Mouse (Mus musculus) MEL (cell line): ENCODE data around the gene Tnfrsf8. TPM values are rescaled to one million over a fixed set of nuclear protein-coding genes. Genes with fewer than 3 reads are reported as not detected.

Experiments
- DNase-seq: peaks from one replicate; pipeline ENCODE4 v3.0.0; 2011; ENCODE audit warnings: low read depth, low spot score
- H3K27ac ChIP-seq: 2 replicates; pipeline ENCODE4 v1.5.1; 2012; ENCODE audit warnings: low read depth, mild to moderate bottlenecking, control low read depth, low read length, moderate library complexity; ENCODE audit not compliant: control insufficient read depth
- H3K27me3 ChIP-seq, 2 experiments: fragments of 150-350 bp in 1 of 2; sonication (generic) in 1 of 2; 2 replicates each; pipeline ENCODE4 v1.6.1; 2012; ENCODE audit warnings: low read length in 2 of 2, mild to moderate bottlenecking in 2 of 2, improper control_type of control experiment in 1 of 2, moderate library complexity in 1 of 2; ENCODE audit not compliant: insufficient read depth in 2 of 2, control insufficient read depth in 1 of 2
- H3K36me3 ChIP-seq, 2 experiments: 2 replicates each; pipeline ENCODE4 v1.6.1; 2012 to 2014; ENCODE audit warnings: low read length in 2 of 2, improper control_type of control experiment in 1 of 2, inconsistent platforms in 1 of 2, mild to moderate bottlenecking in 1 of 2; ENCODE audit not compliant: insufficient read depth in 2 of 2, control insufficient read depth in 1 of 2
- H3K4me1 ChIP-seq, 2 experiments: fragments of 150-350 bp in 1 of 2; sonication (generic) in 1 of 2; 2 replicates each; pipeline ENCODE4 v1.6.1; 2012; ENCODE audit warnings: low read length in 2 of 2, improper control_type of control experiment in 1 of 2, mild to moderate bottlenecking in 1 of 2; ENCODE audit not compliant: insufficient read depth in 2 of 2, control insufficient read depth in 1 of 2
- H3K4me3 ChIP-seq, 2 experiments: fragments of 150-350 bp in 1 of 2; sonication (generic) in 1 of 2; 2 replicates each; pipeline ENCODE4 v1.5.1; 2012; ENCODE audit warnings: low read depth in 2 of 2, low read length in 2 of 2, mild to moderate bottlenecking in 2 of 2, moderate library complexity in 2 of 2, control low read depth in 1 of 2, improper control_type of control experiment in 1 of 2; ENCODE audit not compliant: control insufficient read depth in 1 of 2, insufficient read depth in 1 of 2
- H3K79me2 ChIP-seq: 2 replicates; pipeline ENCODE4 v1.6.1; 2012; ENCODE audit warnings: mild to moderate bottlenecking, low read length, moderate library complexity; ENCODE audit not compliant: control insufficient read depth, poor library complexity, insufficient read depth
- H3K9ac ChIP-seq: 2 replicates; pipeline ENCODE4 v1.6.1; 2012; ENCODE audit warnings: low read depth, mild to moderate bottlenecking, control low read depth, low read length, moderate library complexity; ENCODE audit not compliant: control insufficient read depth, poor library complexity, severe bottlenecking
- H3K9me3 ChIP-seq: fragments of 150-350 bp; sonication (generic); replicated peaks from 2 replicates; pipeline ENCODE4 v1.6.1; 2012; ENCODE audit warnings: mild to moderate bottlenecking, low read length, improper control_type of control experiment, moderate library complexity; ENCODE audit not compliant: insufficient read depth
- CHD1 ChIP-seq: IDR thresholded peaks from 2 replicates; pipeline ENCODE4 v1.6.1; 2012; ENCODE audit warnings: low read depth, mild to moderate bottlenecking, inconsistent platforms, low read length, improper control_type of control experiment
- CHD2 ChIP-seq: IDR thresholded peaks from 2 replicates; pipeline ENCODE4 v1.6.1; 2011; ENCODE audit warnings: low read length, improper control_type of control experiment
- CTCF ChIP-seq, 3 experiments: IDR thresholded peaks in 2 of 3; conservative IDR thresholded peaks in 1 of 3; 2 replicates each; pipeline ENCODE4 v1.5.1; 2011 to 2012; ENCODE audit warnings: low read length in 3 of 3, low read depth in 2 of 3, mild to moderate bottlenecking in 2 of 3, improper control_type of control experiment in 1 of 3, inconsistent platforms in 1 of 3, mixed read lengths in 1 of 3, moderate library complexity in 1 of 3; ENCODE audit not compliant: control insufficient read depth in 1 of 3, insufficient read depth in 1 of 3, poor library complexity in 1 of 3, severe bottlenecking in 1 of 3
- ELF1 ChIP-seq: IDR thresholded peaks from 2 replicates; pipeline ENCODE4 v1.6.1; 2014; ENCODE audit warnings: low read depth, mild to moderate bottlenecking, inconsistent platforms, low read length, improper control_type of control experiment, moderate library complexity
- ETS1 ChIP-seq: IDR thresholded peaks from 2 replicates; pipeline ENCODE4 v1.6.1; 2012; ENCODE audit warnings: low read depth, mild to moderate bottlenecking, inconsistent platforms, low read length, improper control_type of control experiment, moderate library complexity
- GABPA ChIP-seq: IDR thresholded peaks from 2 replicates; pipeline ENCODE4 v1.6.1; 2012; ENCODE audit warnings: low read depth, mild to moderate bottlenecking, inconsistent platforms, low read length, improper control_type of control experiment, moderate library complexity
- JUND ChIP-seq: IDR thresholded peaks from 2 replicates; pipeline ENCODE4 v1.6.1; 2011; ENCODE audit warnings: low read depth, mild to moderate bottlenecking, improper control_type of control experiment, low read length
- KAT2A ChIP-seq: conservative IDR thresholded peaks from 2 replicates; pipeline ENCODE4 v1.6.1; 2012; ENCODE audit warnings: low read depth, low read length, improper control_type of control experiment, inconsistent platforms
- MAZ ChIP-seq: IDR thresholded peaks from 2 replicates; pipeline ENCODE4 v1.6.1; 2012; ENCODE audit warnings: low read depth, mild to moderate bottlenecking, inconsistent platforms, low read length, improper control_type of control experiment
- MXI1 ChIP-seq: IDR thresholded peaks from 2 replicates; pipeline ENCODE4 v1.6.1; 2011; ENCODE audit warnings: mild to moderate bottlenecking, low read depth, low read length, improper control_type of control experiment
- MYB ChIP-seq: IDR thresholded peaks from 2 replicates; pipeline ENCODE4 v1.6.1; 2011; ENCODE audit warnings: mild to moderate bottlenecking, low read depth, low read length, improper control_type of control experiment
- POLR2A ChIP-seq, 2 experiments: IDR thresholded peaks; 2 replicates each; pipeline ENCODE4 v1.6.1; 2011 to 2012; ENCODE audit warnings: low read length in 2 of 2, mild to moderate bottlenecking in 2 of 2, control low read depth in 1 of 2, improper control_type of control experiment in 1 of 2, low read depth in 1 of 2, moderate library complexity in 1 of 2; ENCODE audit not compliant: control insufficient read depth in 1 of 2, insufficient read depth in 1 of 2, poor library complexity in 1 of 2
- RAD21 ChIP-seq: IDR thresholded peaks from 2 replicates; pipeline ENCODE4 v1.6.1; 2011; ENCODE audit warnings: mild to moderate bottlenecking, low read depth, low read length, improper control_type of control experiment
- RCOR1 ChIP-seq: IDR thresholded peaks from 2 replicates; pipeline ENCODE4 v1.6.1; 2012; ENCODE audit warnings: low read depth, mild to moderate bottlenecking, inconsistent platforms, low read length, improper control_type of control experiment
- TAL1 ChIP-seq: IDR thresholded peaks from 2 replicates; pipeline ENCODE4 v1.6.1; 2012; ENCODE audit warnings: mild to moderate bottlenecking, inconsistent platforms, low read length, moderate library complexity, mixed read lengths
- TBP ChIP-seq: IDR thresholded peaks from 2 replicates; pipeline ENCODE4 v1.8.0; 2011; ENCODE audit warnings: low read depth, low read length, improper control_type of control experiment
- UBTF ChIP-seq: IDR thresholded peaks from 2 replicates; pipeline ENCODE4 v1.6.1; 2012; ENCODE audit warnings: low read depth, mild to moderate bottlenecking, inconsistent platforms, low read length, improper control_type of control experiment, moderate library complexity, borderline replicate concordance; ENCODE audit not compliant: insufficient read depth
- USF2 ChIP-seq, 2 experiments: IDR thresholded peaks; 2 replicates each; pipeline ENCODE4 v1.6.1; 2011 to 2012; ENCODE audit warnings: improper control_type of control experiment in 2 of 2, low read length in 2 of 2, borderline replicate concordance in 1 of 2, inconsistent platforms in 1 of 2, low read depth in 1 of 2, mild to moderate bottlenecking in 1 of 2; ENCODE audit not compliant: insufficient read depth in 1 of 2
- ZKSCAN1 ChIP-seq: IDR thresholded peaks from 2 replicates; pipeline ENCODE4 v1.6.1; 2012; ENCODE audit warnings: low read depth, mild to moderate bottlenecking, inconsistent platforms, low read length, improper control_type of control experiment, moderate library complexity
- ZMIZ1 ChIP-seq: IDR thresholded peaks from 2 replicates; pipeline ENCODE4 v1.6.1; 2012; ENCODE audit warnings: low read depth, mild to moderate bottlenecking, inconsistent platforms, low read length, improper control_type of control experiment, moderate library complexity
- polyA plus RNA-seq, 2 experiments: library from polyadenylated mRNA; stranded (reverse) in 1 of 2; unstranded in 1 of 2; fragments of >175 nt in 1 of 2; fragments of >200 nt in 1 of 2; gene quantifications; 2 replicates each; pipeline versions ENCODE4 v1.2.1 to v1.2.4; 2012; ENCODE audit warnings: low replicate concordance in 2 of 2, low read depth in 1 of 2; ENCODE audit not compliant: insufficient read length in 2 of 2, insufficient read depth in 1 of 2, missing spikeins in 1 of 2
- total RNA-seq: library from RNA; depleted of rRNA; stranded (reverse); fragments of 300-350 nt; gene quantifications from 2 replicates; pipeline ENCODE4 v1.2.3, GENCODE M21; 2012

Gene Tnfrsf8
- total and polyA plus RNA-seq, 3 experiments, result not detected

DNA sequence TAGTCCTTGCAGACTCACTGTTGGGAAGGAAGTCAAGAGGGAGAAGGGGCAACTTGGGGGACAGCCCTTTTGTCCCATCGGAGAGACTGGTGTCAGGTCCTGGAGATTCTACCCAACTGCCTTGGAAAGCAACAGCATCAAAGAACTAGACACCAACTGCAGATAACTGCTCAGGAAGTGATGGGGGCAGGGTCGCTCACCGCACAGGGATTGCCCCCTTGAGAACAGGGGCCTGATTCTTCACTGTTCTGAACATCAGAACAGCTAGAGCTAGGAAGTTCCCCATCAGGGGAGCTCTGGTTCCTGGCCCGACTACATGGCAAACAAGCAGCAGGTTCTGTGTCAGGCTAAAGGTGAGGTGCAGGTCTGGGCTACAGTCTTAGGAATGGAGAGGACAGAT lies 48.5 kb downstream of the Tnfrsf8 start:
- no peak for DNase-seq
- H3K4me3 ChIP-seq, result no peak overlapping the region
- no peak overlapping the region for H3K27ac ChIP-seq
- no peak overlapping the region for H3K9ac ChIP-seq
- no peaks in the 10 kb centered on the region for H3K79me2 ChIP-seq
- no peak for TF ChIP-seq JUND
- no peaks in the 10 kb centered on the region for H3K27me3 ChIP-seq
- no peaks in the 10 kb centered on the region for H3K4me1 ChIP-seq
- no peaks in the 10 kb centered on the region for H3K36me3 ChIP-seq
- no peaks in the 10 kb centered on the region for H3K9me3 ChIP-seq

DNA sequence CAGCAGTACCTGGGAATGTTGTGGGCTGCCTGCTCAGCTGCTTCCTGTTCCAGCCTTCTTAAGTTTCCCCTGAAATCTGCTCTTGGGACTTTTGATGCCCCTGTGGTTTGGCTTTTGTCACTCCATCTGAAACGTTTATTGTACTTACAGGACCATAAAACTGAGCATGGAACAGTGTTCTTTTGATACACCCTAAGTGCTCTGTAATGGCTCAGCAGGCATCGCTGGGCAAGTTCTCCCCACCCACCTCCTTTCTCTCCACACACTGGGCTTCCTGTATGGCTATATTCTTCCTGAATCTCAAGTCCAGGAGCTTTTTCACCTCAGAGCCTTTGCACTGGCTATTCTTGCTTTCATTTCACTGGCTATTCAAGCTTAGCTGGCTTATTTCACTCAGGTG lies 50.2 kb downstream of the Tnfrsf8 start:
- Histone ChIP-seq H3K27ac (no peak overlapping the region), H3K79me2 (no peaks in the 10 kb centered on the region), H3K27me3 (no peaks in the 10 kb centered on the region; a peak in 1 of 4 replicates), H3K36me3 (no peaks in the 10 kb centered on the region), H3K9me3 (no peaks in the 10 kb centered on the region), H3K4me1 (no peaks in the 10 kb centered on the region), H3K9ac (no peak overlapping the region), H3K4me3 (no peak overlapping the region)
- no peak for DNase-seq
- TF ChIP-seq TAL1, result no peak
- TF ChIP-seq POLR2A (IDR thresholded peaks at IDR 0.05; ENCODE audit: control insufficient read depth in 1 of 2, insufficient read depth in 1 of 2, low read depth in 1 of 2, low read length in 2 of 2, poor library complexity in 1 of 2), result no peak
- no peak for TF ChIP-seq UBTF
- TF ChIP-seq MAZ, result no peak
- TF ChIP-seq MXI1, result no peak

DNA sequence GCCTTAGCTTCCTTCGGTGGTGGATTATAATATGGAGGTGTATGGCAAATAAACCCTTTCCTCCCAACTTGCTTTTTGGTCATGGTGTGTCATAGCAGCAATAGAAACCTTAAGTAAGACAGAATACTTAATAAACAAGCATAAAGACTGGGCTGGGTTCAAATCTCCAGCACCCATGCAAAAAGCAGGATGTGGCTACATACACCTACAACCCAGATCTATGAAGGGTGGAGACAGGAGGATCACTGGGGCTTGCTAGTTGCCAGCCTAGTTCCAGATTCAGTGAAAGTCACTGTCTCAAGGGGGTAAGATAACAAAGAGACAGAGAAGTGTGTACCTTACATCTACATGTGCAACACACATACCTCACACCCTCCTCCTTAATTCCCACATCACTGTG lies 51.4 kb downstream of the Tnfrsf8 start:
- no peaks in the 10 kb centered on the region for H3K9me3 ChIP-seq
- H3K79me2 ChIP-seq, result no peaks in the 10 kb centered on the region
- no peaks in the 10 kb centered on the region for H3K4me1 ChIP-seq
- no peaks in the 10 kb centered on the region for H3K36me3 ChIP-seq
- no peaks in the 10 kb centered on the region; a peak in 1 of 4 replicates for H3K27me3 ChIP-seq
- H3K9ac ChIP-seq, result no peak overlapping the region
- TF ChIP-seq ETS1, result no peak
- TF ChIP-seq RAD21, result no peak
- no peak for TF ChIP-seq MYB
- TF ChIP-seq MAZ, result no peak
- no peak for TF ChIP-seq CTCF (IDR thresholded peaks at IDR 0.05 in 2 of 3, conservative IDR thresholded peaks at IDR 0.05 in 1 of 3; ENCODE audit: control insufficient read depth in 1 of 3, insufficient read depth in 1 of 3, low read depth in 2 of 3, low read length in 3 of 3, poor library complexity in 1 of 3, severe bottlenecking in 1 of 3)
- TF ChIP-seq RCOR1, result no peak
- no peak for TF ChIP-seq ZKSCAN1
- no peak for TF ChIP-seq USF2 (IDR thresholded peaks at IDR 0.05; ENCODE audit: borderline replicate concordance in 1 of 2, insufficient read depth in 1 of 2, low read depth in 1 of 2, low read length in 2 of 2)
- TF ChIP-seq CHD1, result no peak
- no peak for TF ChIP-seq TBP
- no peak for TF ChIP-seq KAT2A
- TF ChIP-seq CHD2, result no peak
- no peak for TF ChIP-seq GABPA
- TF ChIP-seq TAL1, result no peak
- TF ChIP-seq ELF1, result no peak
- no peak for TF ChIP-seq ZMIZ1
- H3K27ac ChIP-seq, result no peak overlapping the region
- no peak overlapping the region for H3K4me3 ChIP-seq
- DNase-seq, result no peak
